Mouse (Mus musculus): ENCODE measurements at regions not wholly inside any gene's neighbourhood (a gene's known extent, or its start where the extent isn't known, plus 50 kb on each side); places are given as distances from the start of the nearest gene placed in this dataset.
A peak's percentile ranks its signal among the peaks of the same experiment; 100 is the strongest.

DNA sequence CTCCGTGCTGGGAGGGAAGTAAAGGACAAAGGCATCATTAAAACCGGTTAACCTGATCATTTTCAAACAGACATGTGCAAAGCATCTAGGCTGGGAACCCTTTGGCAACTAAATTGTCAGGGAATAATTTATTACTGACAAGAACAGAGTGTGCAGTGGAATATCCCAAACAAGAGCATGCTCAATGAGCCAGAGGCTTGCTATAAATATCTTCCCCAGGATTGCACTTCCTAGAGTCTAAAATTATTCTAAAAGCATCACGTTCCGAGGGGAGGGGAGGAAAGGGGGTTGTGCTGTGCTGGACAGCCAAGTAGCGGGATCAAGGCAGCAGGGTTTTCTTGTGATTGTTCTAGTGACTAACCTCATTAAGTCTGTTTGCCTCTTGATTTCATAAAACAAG, 356.0 kb upstream of the Cited2 start:
- H3K4me1 ChIP-seq (ENCODE audit: control insufficient read depth, insufficient read depth, low read length) = peaks cover 3% of the 10 kb centered on the region
- no peak overlapping the region for H3K27ac ChIP-seq (replicated peaks; ENCODE audit: insufficient read depth, low read depth, low read length)
- no peak for TF ChIP-seq POLR2A (IDR thresholded peaks at IDR 0.05; ENCODE audit: extremely low read depth, insufficient read depth, low read length)
- TF ChIP-seq CTCF (IDR thresholded peaks at IDR 0.05; ENCODE audit: low read depth, low read length) = no peak
- H3K27me3 ChIP-seq (ENCODE audit: control insufficient read depth, insufficient read depth, low read length) = no peaks in the 10 kb centered on the region
- DNase-seq (ENCODE audit: extremely low read depth, low read depth, low spot score) = peak; percentile 11
- H3K4me3 ChIP-seq (ENCODE audit: insufficient read depth, low read depth, low read length) = no peak overlapping the region
- no peaks in the 10 kb centered on the region for H3K36me3 ChIP-seq (ENCODE audit: control insufficient read depth, insufficient read depth, low read length)
- no peaks in the 10 kb centered on the region for H3K79me2 ChIP-seq (ENCODE audit: control insufficient read depth, insufficient read depth, low read length)
- no peak overlapping the region for H3K9ac ChIP-seq (ENCODE audit: low read depth, low read length)
- 80% methylated on average over 5 of the region's 5 CpGs for WGBS

DNA sequence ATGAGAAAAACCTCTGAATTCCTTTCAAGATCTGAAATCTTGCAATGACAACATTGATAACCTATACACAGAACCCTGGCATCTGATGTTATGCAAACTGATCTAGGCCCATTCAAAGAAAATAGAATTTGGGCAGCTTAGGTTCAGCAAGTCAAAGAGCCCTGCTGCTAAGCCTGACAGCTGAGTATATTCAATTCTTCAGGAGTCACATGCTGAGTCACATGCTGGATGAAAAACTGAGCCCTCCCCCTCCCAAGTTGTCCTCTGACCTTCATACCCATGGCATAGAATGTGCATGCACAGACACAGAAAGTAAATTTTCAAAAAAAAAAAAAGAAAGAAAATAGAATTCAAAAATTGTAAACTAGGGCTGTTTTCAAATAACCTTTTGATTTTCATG, 355.6 kb upstream of the Cited2 start:
- no peak for DNase-seq (ENCODE audit: extremely low read depth, low read depth, low spot score)
- Histone ChIP-seq H3K4me1 (ENCODE audit: control insufficient read depth, insufficient read depth, low read length) (peaks cover 3% of the 10 kb centered on the region), H3K27me3 (ENCODE audit: control insufficient read depth, insufficient read depth, low read length) (no peaks in the 10 kb centered on the region), H3K4me3 (ENCODE audit: insufficient read depth, low read depth, low read length) (no peak overlapping the region), H3K79me2 (ENCODE audit: control insufficient read depth, insufficient read depth, low read length) (no peaks in the 10 kb centered on the region), H3K9ac (ENCODE audit: low read depth, low read length) (no peak overlapping the region), H3K36me3 (ENCODE audit: control insufficient read depth, insufficient read depth, low read length) (no peaks in the 10 kb centered on the region), H3K27ac (replicated peaks; ENCODE audit: insufficient read depth, low read depth, low read length) (no peak overlapping the region)
- no peak for TF ChIP-seq POLR2A (IDR thresholded peaks at IDR 0.05; ENCODE audit: extremely low read depth, insufficient read depth, low read length)

DNA sequence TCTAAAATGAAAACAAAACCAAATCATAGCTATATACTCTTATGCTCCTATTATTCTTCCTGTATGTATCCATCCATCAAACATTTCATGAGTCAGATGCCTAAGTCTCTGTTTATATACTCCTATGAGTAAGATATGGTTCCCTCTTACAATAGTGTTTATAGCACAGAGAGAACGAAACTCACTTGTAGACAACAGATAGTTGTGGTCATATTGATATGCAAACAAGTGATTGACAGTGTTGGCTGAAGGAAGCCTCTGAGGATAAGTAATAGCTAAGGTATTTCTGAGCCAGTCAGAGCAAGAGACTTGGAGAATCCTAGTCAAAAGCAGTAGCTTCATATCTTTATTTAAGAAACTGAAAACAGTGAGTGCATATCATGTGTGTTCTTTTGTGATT, 354.4 kb upstream of the Cited2 start:
- H3K27me3 ChIP-seq (ENCODE audit: control insufficient read depth, insufficient read depth, low read length) = no peaks in the 10 kb centered on the region
- no peak overlapping the region for H3K27ac ChIP-seq (replicated peaks; ENCODE audit: insufficient read depth, low read depth, low read length)
- WGBS = 91% methylated on average over 1 of the region's 1 CpGs
- DNase-seq (ENCODE audit: extremely low read depth, low read depth, low spot score) = no peak
- no peaks in the 10 kb centered on the region for H3K36me3 ChIP-seq (ENCODE audit: control insufficient read depth, insufficient read depth, low read length)
- no peaks in the 10 kb centered on the region for H3K79me2 ChIP-seq (ENCODE audit: control insufficient read depth, insufficient read depth, low read length)
- H3K4me3 ChIP-seq (ENCODE audit: insufficient read depth, low read depth, low read length) = no peak overlapping the region
- H3K4me1 ChIP-seq (ENCODE audit: control insufficient read depth, insufficient read depth, low read length) = no peaks in the 10 kb centered on the region; the same call in 1 of the 2 replicates
- TF ChIP-seq POLR2A (IDR thresholded peaks at IDR 0.05; ENCODE audit: extremely low read depth, insufficient read depth, low read length) (no peak), CTCF (IDR thresholded peaks at IDR 0.05; ENCODE audit: low read depth, low read length) (no peak)
- H3K9ac ChIP-seq (ENCODE audit: low read depth, low read length) = no peak overlapping the region

DNA sequence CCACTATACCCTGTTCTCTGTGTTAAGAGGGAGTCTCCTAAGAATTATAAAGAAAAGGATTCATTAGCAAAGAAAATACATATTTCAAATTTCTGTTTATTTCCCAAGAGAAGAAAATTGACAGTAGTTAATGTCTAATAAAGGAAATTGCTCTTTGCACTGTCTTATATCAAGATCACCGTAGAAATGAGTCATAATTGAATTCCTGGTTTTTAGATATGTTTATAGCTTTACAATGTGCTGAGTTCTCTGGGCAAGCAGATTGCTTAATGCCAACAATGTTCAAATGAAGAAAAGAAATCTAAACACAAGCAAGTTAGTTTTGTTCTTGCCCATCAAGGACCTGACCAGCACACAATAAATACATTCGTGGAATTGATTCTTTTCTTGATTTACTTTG, 350.1 kb upstream of the Cited2 start:
- no peaks in the 10 kb centered on the region for H3K27me3 ChIP-seq (ENCODE audit: control insufficient read depth, insufficient read depth, low read length)
- H3K79me2 ChIP-seq (ENCODE audit: control insufficient read depth, insufficient read depth, low read length) = no peaks in the 10 kb centered on the region
- no peak for DNase-seq (ENCODE audit: extremely low read depth, low read depth, low spot score)
- H3K9ac ChIP-seq (ENCODE audit: low read depth, low read length) = no peak overlapping the region
- no peaks in the 10 kb centered on the region for H3K36me3 ChIP-seq (ENCODE audit: control insufficient read depth, insufficient read depth, low read length)
- 74% methylated on average over 2 of the region's 2 CpGs for WGBS
- H3K4me3 ChIP-seq (ENCODE audit: insufficient read depth, low read depth, low read length) = no peak overlapping the region
- no peaks in the 10 kb centered on the region for H3K4me1 ChIP-seq (ENCODE audit: control insufficient read depth, insufficient read depth, low read length)
- no peak overlapping the region for H3K27ac ChIP-seq (replicated peaks; ENCODE audit: insufficient read depth, low read depth, low read length)
- TF ChIP-seq POLR2A (IDR thresholded peaks at IDR 0.05; ENCODE audit: extremely low read depth, insufficient read depth, low read length) (no peak), CTCF (IDR thresholded peaks at IDR 0.05; ENCODE audit: low read depth, low read length) (no peak)

- Histone ChIP-seq H3K4me3 (ENCODE audit: insufficient read depth, low read depth, low read length) (no peak overlapping the region), H3K9ac (ENCODE audit: low read depth, low read length) (no peak overlapping the region), H3K79me2 (ENCODE audit: control insufficient read depth, insufficient read depth, low read length) (no peaks in the 10 kb centered on the region), H3K27ac (replicated peaks; ENCODE audit: insufficient read depth, low read depth, low read length) (no peak overlapping the region), H3K36me3 (ENCODE audit: control insufficient read depth, insufficient read depth, low read length) (no peaks in the 10 kb centered on the region), H3K27me3 (ENCODE audit: control insufficient read depth, insufficient read depth, low read length) (no peaks in the 10 kb centered on the region), H3K4me1 (ENCODE audit: control insufficient read depth, insufficient read depth, low read length) (no peaks in the 10 kb centered on the region)
- TF ChIP-seq POLR2A (IDR thresholded peaks at IDR 0.05; ENCODE audit: extremely low read depth, insufficient read depth, low read length) = no peak
- TF ChIP-seq CTCF (IDR thresholded peaks at IDR 0.05; ENCODE audit: low read depth, low read length) = no peak
- DNase-seq (ENCODE audit: extremely low read depth, low read depth, low spot score) = no peak
- 78% methylated on average over 2 of the region's 2 CpGs for WGBS
Observed at GRCm38 (mm10) chr10:17374047-17374446, 349.0 kb upstream of the Cited2 start.

DNA sequence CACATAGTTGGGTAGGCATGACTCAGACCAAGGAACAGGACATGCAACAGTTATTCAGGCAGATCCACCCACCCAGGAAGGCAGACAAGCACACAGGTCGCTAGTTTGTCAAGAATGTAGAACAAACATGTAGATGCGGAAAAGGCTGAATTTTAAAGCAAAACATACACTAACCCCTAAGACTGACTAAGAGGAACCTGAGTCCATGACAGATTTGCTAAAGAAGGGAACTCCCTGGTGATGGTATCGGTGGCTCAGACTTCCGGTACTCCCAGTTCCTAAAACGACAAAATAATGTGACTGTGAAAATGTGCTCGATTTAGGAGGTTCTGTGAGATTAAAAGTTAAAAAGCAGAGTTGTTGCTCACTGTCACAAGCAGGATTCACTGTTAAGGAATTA, 340.0 kb upstream of the Cited2 start:
- no peak for DNase-seq (ENCODE audit: extremely low read depth, low read depth, low spot score)
- no peaks in the 10 kb centered on the region for H3K36me3 ChIP-seq (ENCODE audit: control insufficient read depth, insufficient read depth, low read length)
- no peak overlapping the region for H3K4me3 ChIP-seq (ENCODE audit: insufficient read depth, low read depth, low read length)
- peaks cover 2% of the 10 kb centered on the region; the same call in 1 of the 2 replicates for H3K4me1 ChIP-seq (ENCODE audit: control insufficient read depth, insufficient read depth, low read length)
- no peak overlapping the region for H3K9ac ChIP-seq (ENCODE audit: low read depth, low read length)
- H3K27me3 ChIP-seq (ENCODE audit: control insufficient read depth, insufficient read depth, low read length) = no peaks in the 10 kb centered on the region
- H3K27ac ChIP-seq (replicated peaks; ENCODE audit: insufficient read depth, low read depth, low read length) = no peak overlapping the region
- no peaks in the 10 kb centered on the region for H3K79me2 ChIP-seq (ENCODE audit: control insufficient read depth, insufficient read depth, low read length)
- no peak for TF ChIP-seq CTCF (IDR thresholded peaks at IDR 0.05; ENCODE audit: low read depth, low read length)
- TF ChIP-seq POLR2A (IDR thresholded peaks at IDR 0.05; ENCODE audit: extremely low read depth, insufficient read depth, low read length) = no peak
- 91% methylated on average over 6 of the region's 6 CpGs for WGBS
